Mouse (Mus musculus) heart, embryonic 12.5 days (tissue): ENCODE measurements around the gene Bcl11b. TPM values are rescaled to one million over a fixed set of nuclear protein-coding genes. Genes with fewer than 3 reads are reported as not detected.
A peak's percentile ranks its signal among the peaks of the same experiment; 100 is the strongest.

Experiments used
- ATAC-seq: fragments of 200-750 bp; cut with Nextera tagmentation; 2 replicates; pipeline ENCODE4 v1.8.0; 2017; ENCODE audit warnings: moderate TSS enrichment, moderate library complexity; ENCODE audit not compliant: insufficient number of reproducible peaks, low FRiP score
- H3K27ac ChIP-seq: fragments of 300-500 bp; sonication (generic); 2 replicates; pipeline ENCODE4 v1.5.1; 2016; ENCODE audit warnings: mild to moderate bottlenecking, moderate library complexity; ENCODE audit not compliant: poor library complexity, severe bottlenecking
- H3K27me3 ChIP-seq: fragments of 300-500 bp; sonication (generic); replicated peaks from 2 replicates; pipeline ENCODE4 v1.6.1; 2016; ENCODE audit warnings: mild to moderate bottlenecking, moderate library complexity
- H3K36me3 ChIP-seq: fragments of 300-500 bp; sonication (generic); 2 replicates; pipeline ENCODE4 v1.6.1; 2016; ENCODE audit warnings: mild to moderate bottlenecking, moderate library complexity
- H3K4me1 ChIP-seq: fragments of 300-500 bp; sonication (generic); replicated peaks from 2 replicates; pipeline ENCODE4 v1.6.1; 2016; ENCODE audit warnings: mild to moderate bottlenecking
- H3K4me2 ChIP-seq: fragments of 300-500 bp; sonication (generic); 2 replicates; pipeline ENCODE4 v1.6.1; 2016; ENCODE audit warnings: mild to moderate bottlenecking, moderate library complexity
- H3K4me3 ChIP-seq: fragments of 300-500 bp; sonication (generic); 2 replicates; pipeline ENCODE4 v1.5.1; 2016; ENCODE audit warnings: mild to moderate bottlenecking
- H3K9ac ChIP-seq: fragments of 300-500 bp; sonication (generic); 2 replicates; pipeline ENCODE4 v1.6.1; 2016; ENCODE audit warnings: mild to moderate bottlenecking, moderate library complexity
- H3K9me3 ChIP-seq: fragments of 300-500 bp; sonication (generic); replicated peaks from 2 replicates; pipeline ENCODE4 v1.6.1; 2016; ENCODE audit warnings: mild to moderate bottlenecking, moderate library complexity
- WGBS: fragments of 180-500 bp; shearing (Covaris S2); methylation state at CpG from one replicate; pipeline ENCODE4 v1.1.7; 2016; 5-methylcytosine and 5-hydroxymethylcytosine counted together
- polyA plus RNA-seq: library from polyadenylated mRNA; unstranded; fragments of >200 nt; fragmentation: Nextera tagmentation; extraction: Ambion mirVana; gene quantifications from 2 replicates; pipeline ENCODE4 v1.2.1, GENCODE M21; 2016

Gene Bcl11b
- polyA plus RNA-seq, 1 experiment from 2014 or later: 4.9 TPM

- peak overlapping the region; percentile 84 for H3K4me2 ChIP-seq
- H3K9ac ChIP-seq: peak overlapping the region; percentile 76; the same call in 1 of the 2 replicates
- WGBS: 62% methylated on average over 8 of the region's 8 CpGs
- peaks cover 70% of the 10 kb centered on the region for H3K4me1 ChIP-seq
- peak overlapping the region; percentile 91; the same call in 1 of the 2 replicates for H3K27ac ChIP-seq
- H3K36me3 ChIP-seq: no peaks in the 10 kb centered on the region
- no peaks in the 10 kb centered on the region for H3K9me3 ChIP-seq
- peaks cover 10% of the 10 kb centered on the region for H3K27me3 ChIP-seq
- H3K4me3 ChIP-seq: no peak overlapping the region
- no peak for ATAC-seq
These were observed 24.6 kb downstream of the Bcl11b start for GRCm38 (mm10) chr12:107978736-107979255.

- peak overlapping the region; percentile 84 for H3K4me2 ChIP-seq
- peaks cover 70% of the 10 kb centered on the region for H3K4me1 ChIP-seq
- no peak overlapping the region for H3K27ac ChIP-seq
- peak overlapping the region; percentile 13; the same call in 1 of the 2 replicates for H3K9ac ChIP-seq
- 14% methylated on average over 14 of the region's 14 CpGs for WGBS
- H3K27me3 ChIP-seq: peaks cover 10% of the 10 kb centered on the region
- H3K9me3 ChIP-seq: no peaks in the 10 kb centered on the region
- ATAC-seq: no peak
- no peaks in the 10 kb centered on the region for H3K36me3 ChIP-seq
- peak overlapping the region; percentile 22; the same call in 1 of the 2 replicates for H3K4me3 ChIP-seq
These were observed 25.3 kb downstream of the Bcl11b start for GRCm38 (mm10) chr12:107978063-107978462.

- Histone ChIP-seq H3K27me3 (peaks cover 10% of the 10 kb centered on the region), H3K27ac (no peak overlapping the region), H3K9ac (0 out of 2 replicates have a peak overlapping the region, but pooled peaks have one; percentile 13), H3K36me3 (no peaks in the 10 kb centered on the region), H3K9me3 (no peaks in the 10 kb centered on the region), H3K4me1 (peaks cover 74% of the 10 kb centered on the region), H3K4me3 (0 out of 2 replicates have a peak overlapping the region, but pooled peaks have one; percentile 8), H3K4me2 (peak overlapping the region; percentile 84)
- 13% methylated on average over 9 of the region's 9 CpGs for WGBS
- no peak for ATAC-seq
These were observed 25.9 kb downstream of the Bcl11b start for GRCm38 (mm10) chr12:107977534-107977933.

GRCm38 (mm10) chr12:107977086-107977485, 26.3 kb downstream of the Bcl11b start:
- 43% methylated on average over 8 of the region's 8 CpGs for WGBS
- H3K4me3 ChIP-seq: 0 out of 2 replicates have a peak overlapping the region, but pooled peaks have one; percentile 8

GRCm38 (mm10) chr12:107976571-107977001, 26.8 kb downstream of the Bcl11b start:
- Histone ChIP-seq H3K36me3 (no peaks in the 10 kb centered on the region), H3K4me2 (peak overlapping the region; percentile 84), H3K27ac (no peak overlapping the region), H3K27me3 (peaks cover 8% of the 10 kb centered on the region), H3K4me3 (peak overlapping the region; percentile 13; the same call in 1 of the 2 replicates), H3K9me3 (no peaks in the 10 kb centered on the region), H3K9ac (peak overlapping the region; percentile 47; the same call in 1 of the 2 replicates), H3K4me1 (peaks cover 80% of the 10 kb centered on the region)
- no peak for ATAC-seq
- WGBS: 29% methylated on average over 22 of the region's 22 CpGs

More at GRCm38 (mm10) chr12:107977086-107977485, 26.3 kb downstream of the Bcl11b start:
- Histone ChIP-seq H3K9ac (no peak overlapping the region), H3K4me1 (peaks cover 79% of the 10 kb centered on the region), H3K27me3 (peaks cover 10% of the 10 kb centered on the region), H3K36me3 (no peaks in the 10 kb centered on the region), H3K9me3 (no peaks in the 10 kb centered on the region), H3K27ac (no peak overlapping the region), H3K4me2 (peak overlapping the region; percentile 84)
- no peak for ATAC-seq

- H3K4me3 ChIP-seq: peak overlapping the region; percentile 13; the same call in 1 of the 2 replicates
- no peak overlapping the region for H3K27ac ChIP-seq
- WGBS: 39% methylated on average over 14 of the region's 14 CpGs
- peak overlapping the region; percentile 47; the same call in 1 of the 2 replicates for H3K9ac ChIP-seq
- no peaks in the 10 kb centered on the region for H3K9me3 ChIP-seq
- H3K36me3 ChIP-seq: no peaks in the 10 kb centered on the region
- H3K4me2 ChIP-seq: peak overlapping the region; percentile 84
- H3K4me1 ChIP-seq: peaks cover 79% of the 10 kb centered on the region
- ATAC-seq: no peak
- H3K27me3 ChIP-seq: peaks cover 3% of the 10 kb centered on the region; the same call in 1 of the 2 replicates
These were observed 27.4 kb downstream of the Bcl11b start for GRCm38 (mm10) chr12:107975897-107976570.

- 77% methylated on average over 10 of the region's 10 CpGs for whole genome bisulfite sequencing
- peaks cover 74% of the 10 kb centered on the region for H3K4me1 ChIP-seq
These were observed 27.9 kb downstream of the Bcl11b start for GRCm38 (mm10) chr12:107975479-107975896.

GRCm38 (mm10) chr12:107974504-107974903, 28.9 kb downstream of the Bcl11b start:
- no peak overlapping the region for H3K9ac ChIP-seq
- WGBS: 86% methylated on average over 11 of the region's 11 CpGs
- H3K4me2 ChIP-seq: no peak overlapping the region
- H3K4me1 ChIP-seq: peaks cover 73% of the 10 kb centered on the region
- no peak overlapping the region for H3K27ac ChIP-seq
- no peaks in the 10 kb centered on the region for H3K36me3 ChIP-seq
- H3K4me3 ChIP-seq: no peak overlapping the region
- H3K27me3 ChIP-seq: peaks cover 3% of the 10 kb centered on the region; the same call in 1 of the 2 replicates
- peaks cover 6% of the 10 kb centered on the region; the same call in 1 of the 2 replicates for H3K9me3 ChIP-seq
- ATAC-seq: no peak

More at GRCm38 (mm10) chr12:107975479-107975896, 27.9 kb downstream of the Bcl11b start:
- Histone ChIP-seq H3K9me3 (no peaks in the 10 kb centered on the region), H3K4me2 (no peak overlapping the region), H3K36me3 (no peaks in the 10 kb centered on the region), H3K27ac (no peak overlapping the region), H3K27me3 (peaks cover 3% of the 10 kb centered on the region; the same call in 1 of the 2 replicates), H3K4me3 (no peak overlapping the region), H3K9ac (no peak overlapping the region)
- ATAC-seq: no peak

- Histone ChIP-seq H3K4me2 (peak overlapping the region; percentile 20), H3K4me1 (peaks cover 66% of the 10 kb centered on the region), H3K36me3 (no peaks in the 10 kb centered on the region), H3K27me3 (peaks cover 3% of the 10 kb centered on the region; the same call in 1 of the 2 replicates), H3K27ac (peak overlapping the region; percentile 73), H3K4me3 (no peak overlapping the region), H3K9ac (no peak overlapping the region), H3K9me3 (peaks cover 6% of the 10 kb centered on the region; the same call in 1 of the 2 replicates)
- 31% methylated on average over 11 of the region's 11 CpGs for WGBS
- no peak for ATAC-seq
These were observed 29.8 kb downstream of the Bcl11b start for GRCm38 (mm10) chr12:107973556-107974140.

GRCm38 (mm10) chr12:107971081-107971780, 32.2 kb downstream of the Bcl11b start:
- Histone ChIP-seq H3K4me1 (peaks cover 53% of the 10 kb centered on the region), H3K36me3 (no peaks in the 10 kb centered on the region), H3K27ac (no peak overlapping the region), H3K9ac (no peak overlapping the region), H3K4me3 (no peak overlapping the region), H3K9me3 (peaks cover 6% of the 10 kb centered on the region; the same call in 1 of the 2 replicates), H3K27me3 (peaks cover 3% of the 10 kb centered on the region; the same call in 1 of the 2 replicates), H3K4me2 (no peak overlapping the region)
- WGBS: 68% methylated on average over 12 of the region's 12 CpGs
- no peak for ATAC-seq
